ENCODE assay signal across 13 mouse cellular contexts in the genomic region with DNA sequence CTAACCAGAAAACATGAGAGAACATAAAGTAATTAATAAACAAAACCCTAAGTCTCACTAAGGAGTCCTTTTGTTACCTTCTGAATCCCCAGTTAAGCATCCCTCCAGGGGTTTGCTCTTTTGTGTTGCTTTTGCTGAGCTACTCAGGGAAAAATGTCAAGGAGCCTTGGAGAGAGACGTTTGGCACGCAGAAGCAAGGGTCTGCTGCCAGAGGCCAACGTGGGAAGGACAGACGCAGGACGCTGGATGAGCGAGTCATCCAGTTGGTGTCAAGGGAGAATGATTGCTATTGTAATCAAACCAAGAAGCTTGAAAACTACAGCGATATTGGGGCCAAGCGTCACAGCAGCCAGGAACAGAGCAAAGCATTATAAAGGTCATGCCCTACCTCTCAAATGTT.
DNase-seq lines count a peak whose midpoint lies in the region; ATAC-seq lines count a peak whose summit lies in the region.
"Had no signal": no experiment of that assay in that cellular context is flagged by ENCODE, and none has a peak within 500 bp of the region (broad histone marks: within the 10 kb centered on the region; RNA-seq: fewer than 3 reads in every experiment).

No protein-coding gene starts in this region.

- no peak overlapping the region for H3K4me2 ChIP-seq in heart, embryonic 11.5 days
- H3K4me2 ChIP-seq in lung, embryonic 16.5 days (ENCODE audit: low read depth, low read length): no peak overlapping the region; the same call in 1 of the 2 replicates
- H3K4me2 ChIP-seq: heart, embryonic 15.5 days; liver, embryonic 13.5 days had no signal

- no peak overlapping the region for H3K4me3 ChIP-seq in heart, embryonic 11.5 days (ENCODE audit: low read depth, low read length)
- no peak overlapping the region for H3K4me3 ChIP-seq in lung, embryonic 16.5 days (ENCODE audit: low read length)
- H3K4me3 ChIP-seq: heart, embryonic 15.5 days; liver, embryonic 13.5 days had no signal

- no peaks in the 10 kb centered on the region for H3K36me3 ChIP-seq in heart, embryonic 11.5 days (ENCODE audit: control insufficient read depth, insufficient read depth, low read length)
- H3K36me3 ChIP-seq in lung, embryonic 16.5 days (ENCODE audit: control insufficient read depth, insufficient read depth, low read length): no peaks in the 10 kb centered on the region
- H3K36me3 ChIP-seq: heart, embryonic 15.5 days; liver, embryonic 13.5 days had no signal

- no peak overlapping the region for H3K9ac ChIP-seq in heart, embryonic 11.5 days (ENCODE audit: low read depth, low read length)
- no peak overlapping the region for H3K9ac ChIP-seq in lung, embryonic 16.5 days (ENCODE audit: low read length)
- H3K9ac ChIP-seq: heart, embryonic 15.5 days; liver, embryonic 13.5 days had no signal

- ATAC-seq in heart, embryonic 11.5 days (replicated peaks; ENCODE audit: insufficient number of reproducible peaks, low FRiP score, low TSS enrichment): no peak
- ATAC-seq in lung, embryonic 16.5 days (ENCODE audit: low read depth): peak; percentile 28; the same call in 1 of the 2 replicates
- ATAC-seq: intestine, embryonic 16.5 days had no signal

- DNase-seq in heart, adult 11 months: peak; percentile 88
- peak; percentile 59 to 91 for DNase-seq in adrenal gland, adult (ENCODE audit: inconsistent age in 2 of 2, low spot score in 1 of 2)
- peak; percentile 29 for DNase-seq in gastrocnemius, postnatal 10 days
- no peak for DNase-seq in urinary bladder, postnatal 25 days (ENCODE audit: low spot score)
- DNase-seq in layer of hippocampus, postnatal 25 days (ENCODE audit: extremely low spot score in 1 of 2, low spot score in 1 of 2): no peak
- DNase-seq in layer of hippocampus, postnatal 36 days: no peak
- DNase-seq: liver, embryonic 13.5 days; right cerebral cortex, postnatal 25 days had no signal

- H3K4me1 ChIP-seq in heart, embryonic 11.5 days (ENCODE audit: control insufficient read depth, insufficient read depth, low read length): no peaks in the 10 kb centered on the region
- peaks cover 13% of the 10 kb centered on the region for H3K4me1 ChIP-seq in lung, embryonic 16.5 days (replicated peaks; ENCODE audit: control insufficient read depth, insufficient read depth, low read length)
- H3K4me1 ChIP-seq: heart, embryonic 15.5 days; liver, embryonic 13.5 days had no signal

- H3K27ac ChIP-seq in heart, embryonic 11.5 days (ENCODE audit: low read depth, low read length): no peak overlapping the region
- no peak overlapping the region for H3K27ac ChIP-seq in lung, embryonic 16.5 days (ENCODE audit: low read length)
- H3K27ac ChIP-seq: heart, embryonic 15.5 days; liver, embryonic 13.5 days had no signal

- 52% methylated on average over 8 of the region's 8 CpGs for WGBS in heart, embryonic 11.5 days (ENCODE audit: insufficient replicate concordance)
- whole genome bisulfite sequencing in lung, embryonic 16.5 days: 7% methylated on average over 8 of the region's 8 CpGs

- H3K27me3 ChIP-seq in heart, embryonic 11.5 days (ENCODE audit: control insufficient read depth, insufficient read depth, low read length): no peaks in the 10 kb centered on the region
- H3K27me3 ChIP-seq in lung, embryonic 16.5 days (ENCODE audit: control insufficient read depth, insufficient read depth, low read depth, low read length): no peaks in the 10 kb centered on the region
- H3K27me3 ChIP-seq: CH12.LX; heart, embryonic 15.5 days; liver, embryonic 13.5 days had no signal

- H3K9me3 ChIP-seq in heart, embryonic 11.5 days (replicated peaks; ENCODE audit: control insufficient read depth, low read length): no peaks in the 10 kb centered on the region
- no peaks in the 10 kb centered on the region for H3K9me3 ChIP-seq in lung, embryonic 16.5 days (ENCODE audit: control insufficient read depth, low read length)
- H3K9me3 ChIP-seq: heart, embryonic 15.5 days; liver, embryonic 13.5 days had no signal

Comparison
In these comparisons a context has a peak if more than half of its experiments do, and no peak if none do; other contexts are left out.
1. DNase-seq: peak in heart, adult 11 months (single experiment), adrenal gland, adult (2 of 2) and gastrocnemius, postnatal 10 days (single experiment); none in urinary bladder, postnatal 25 days (single experiment), layer of hippocampus, postnatal 25 days (0 of 2) and layer of hippocampus, postnatal 36 days (0 of 2).